Mouse (Mus musculus) intestine, embryonic 14.5 days (tissue): ENCODE data around the gene Dlk1. TPM values are rescaled to one million over a fixed set of nuclear protein-coding genes. Genes with fewer than 3 reads are reported as not detected.

Source experiments
- ATAC-seq: fragments of 200-750 bp; cut with Nextera tagmentation; replicated peaks from 2 replicates; pipeline ENCODE4 v1.8.0; 2017; ENCODE audit warnings: low read depth, moderate number of reproducible peaks, moderate TSS enrichment, moderate library complexity; ENCODE audit not compliant: low FRiP score, low TSS enrichment
- DNase-seq: peaks from one replicate; pipeline ENCODE4 v3.0.0-alpha.2; 2018; ENCODE audit warnings: low spot score
- H3K27ac ChIP-seq: fragments of 300-500 bp; sonication (generic); 2 replicates; pipeline ENCODE4 v1.5.1; 2014; ENCODE audit warnings: low read depth, mild to moderate bottlenecking, control low read depth
- H3K27me3 ChIP-seq: fragments of 300-500 bp; sonication (generic); replicated peaks from 2 replicates; pipeline ENCODE4 v1.6.1; 2014; ENCODE audit warnings: low read length, control low read depth; ENCODE audit not compliant: control insufficient read depth, insufficient read depth
- H3K36me3 ChIP-seq: fragments of 300-500 bp; sonication (generic); 2 replicates; pipeline ENCODE4 v1.6.1; 2014; ENCODE audit warnings: low read length, control low read depth; ENCODE audit not compliant: control insufficient read depth, insufficient read depth
- H3K4me1 ChIP-seq: fragments of 300-500 bp; sonication (generic); replicated peaks from 2 replicates; pipeline ENCODE4 v1.6.1; 2014; ENCODE audit warnings: low read length, control low read depth, mixed read lengths; ENCODE audit not compliant: control insufficient read depth, insufficient read depth
- H3K4me2 ChIP-seq: fragments of 300-500 bp; sonication (generic); 2 replicates; pipeline ENCODE4 v1.6.1; 2014; ENCODE audit warnings: low read length
- H3K4me3 ChIP-seq: fragments of 300-500 bp; sonication (generic); 2 replicates; pipeline ENCODE4 v1.5.1; 2014; ENCODE audit warnings: low read depth, low read length, control low read depth, mixed read lengths
- H3K9ac ChIP-seq: fragments of 300-500 bp; sonication (generic); 2 replicates; pipeline ENCODE4 v1.6.1; 2014; ENCODE audit warnings: mild to moderate bottlenecking, low read length
- H3K9me3 ChIP-seq: fragments of 300-500 bp; sonication (generic); 2 replicates; pipeline ENCODE4 v1.6.1; 2016; ENCODE audit warnings: low read length, control low read depth; ENCODE audit not compliant: control insufficient read depth
- WGBS: fragments of 180-500 bp; shearing (Covaris S2); extraction: QIAGEN DNeasy Blood & Tissue Kit; methylation state at CpG from one replicate; pipeline ENCODE4 v1.1.7; 2014; 5-methylcytosine and 5-hydroxymethylcytosine counted together
- polyA plus RNA-seq: library from polyadenylated mRNA; unstranded; fragments of >200 nt; fragmentation: Nextera tagmentation; extraction: Ambion mirVana; gene quantifications from 2 replicates; pipeline ENCODE4 v1.2.1, GENCODE M21; 2014

The Dlk1 gene
- polyA plus RNA-seq, 1 experiment from 2014 or later = 437 TPM

DNA sequence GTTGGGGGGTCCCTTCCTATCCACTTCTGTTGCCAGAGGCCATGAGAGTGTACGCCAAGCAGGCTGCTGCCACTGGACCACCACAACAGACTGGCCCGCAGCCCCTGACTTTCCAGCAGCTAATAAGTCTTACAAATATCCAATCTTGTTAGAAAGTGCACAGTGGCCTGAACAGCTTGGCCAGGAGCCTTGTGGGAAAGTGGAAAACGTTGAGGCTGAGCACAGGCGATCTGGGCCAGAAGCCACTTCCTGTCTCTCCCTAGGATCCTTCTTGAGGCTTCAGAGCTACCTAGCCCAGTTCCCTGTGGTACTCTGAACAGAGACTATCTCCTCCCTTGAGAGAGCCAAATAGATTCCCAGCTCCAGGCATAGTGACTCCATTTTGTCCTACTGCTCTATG, 39.3 kb upstream of the Dlk1 start:
- Histone ChIP-seq H3K4me3 (no peak overlapping the region), H3K27ac (peak overlapping the region; percentile 95), H3K4me1 (peaks cover 67% of the 10 kb centered on the region), H3K9me3 (no peaks in the 10 kb centered on the region), H3K9ac (no peak overlapping the region), H3K36me3 (no peaks in the 10 kb centered on the region), H3K4me2 (no peak overlapping the region), H3K27me3 (no peaks in the 10 kb centered on the region)
- ATAC-seq (no peak), DNase-seq (no peak)
- WGBS = 66% methylated on average over 4 of the region's 4 CpGs

- no peak for DNase-seq
- H3K27ac ChIP-seq = peak overlapping the region; percentile 93
- 64% methylated on average over 5 of the region's 5 CpGs for WGBS
- no peak overlapping the region for H3K9ac ChIP-seq
- no peak overlapping the region for H3K4me2 ChIP-seq
- no peaks in the 10 kb centered on the region for H3K27me3 ChIP-seq
- peaks cover 58% of the 10 kb centered on the region for H3K4me1 ChIP-seq
- H3K36me3 ChIP-seq = no peaks in the 10 kb centered on the region
- ATAC-seq = no peak
- H3K9me3 ChIP-seq = no peaks in the 10 kb centered on the region
- no peak overlapping the region for H3K4me3 ChIP-seq
These were observed 35.9 kb upstream of the Dlk1 start for GRCm38 (mm10) chr12:109416681-109417080.

- Histone ChIP-seq H3K4me3 (no peak overlapping the region), H3K27ac (peak overlapping the region; percentile 93), H3K9me3 (no peaks in the 10 kb centered on the region), H3K36me3 (no peaks in the 10 kb centered on the region), H3K9ac (no peak overlapping the region; the same call in 1 of the 2 replicates), H3K27me3 (no peaks in the 10 kb centered on the region), H3K4me2 (peak overlapping the region; percentile 28), H3K4me1 (peaks cover 49% of the 10 kb centered on the region)
- WGBS = 15% methylated on average over 14 of the region's 14 CpGs
- DNase-seq (peak; percentile 85), ATAC-seq (peak; percentile 91)
These were observed 35.0 kb upstream of the Dlk1 start for GRCm38 (mm10) chr12:109417476-109418201.

- Histone ChIP-seq H3K27ac (peak overlapping the region; percentile 36; the same call in 1 of the 2 replicates), H3K4me1 (peaks cover 51% of the 10 kb centered on the region)
These were observed 32.6 kb upstream of the Dlk1 start for GRCm38 (mm10) chr12:109420006-109420405.

DNA sequence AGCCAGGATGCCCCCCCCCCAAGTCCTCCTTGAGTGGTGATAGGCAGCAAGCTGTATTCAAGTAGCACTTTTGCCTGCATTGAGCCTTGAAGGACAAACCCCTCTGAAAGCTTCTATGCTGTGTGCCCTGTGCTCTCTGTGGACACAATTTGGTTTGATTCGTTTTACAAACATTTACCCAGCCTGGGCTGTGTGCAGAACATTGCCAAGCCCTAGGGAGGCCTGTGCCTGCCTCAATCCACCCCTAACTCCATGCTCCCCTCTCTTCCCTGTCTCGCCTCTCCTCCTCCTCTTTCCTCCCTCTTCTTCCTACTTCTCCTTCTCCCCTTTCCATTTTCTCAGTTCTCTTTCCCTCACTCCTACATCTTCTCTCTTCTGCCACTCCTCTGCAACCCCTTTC, 29.5 kb upstream of the Dlk1 start:
- Histone ChIP-seq H3K27me3 (no peaks in the 10 kb centered on the region), H3K9ac (no peak overlapping the region), H3K4me1 (peaks cover 41% of the 10 kb centered on the region), H3K36me3 (no peaks in the 10 kb centered on the region), H3K4me3 (no peak overlapping the region), H3K4me2 (no peak overlapping the region), H3K9me3 (no peaks in the 10 kb centered on the region), H3K27ac (no peak overlapping the region)
- no peak for ATAC-seq
- DNase-seq = no peak
- WGBS = 48% methylated on average over 2 of the region's 2 CpGs

More at GRCm38 (mm10) chr12:109420006-109420405, 32.6 kb upstream of the Dlk1 start:
- no peak overlapping the region for H3K4me2 ChIP-seq
- H3K27me3 ChIP-seq = no peaks in the 10 kb centered on the region
- no peaks in the 10 kb centered on the region for H3K9me3 ChIP-seq
- H3K36me3 ChIP-seq = no peaks in the 10 kb centered on the region
- H3K9ac ChIP-seq = no peak overlapping the region
- no peak for ATAC-seq
- H3K4me3 ChIP-seq = no peak overlapping the region
- WGBS = 77% methylated on average over 12 of the region's 12 CpGs
- no peak for DNase-seq

GRCm38 (mm10) chr12:109423716-109424429, 28.8 kb upstream of the Dlk1 start:
- WGBS = 60% methylated on average over 4 of the region's 4 CpGs
- H3K27ac ChIP-seq = no peak overlapping the region
- H3K9me3 ChIP-seq = no peaks in the 10 kb centered on the region
- no peak for DNase-seq
- no peak overlapping the region for H3K4me3 ChIP-seq
- no peak overlapping the region for H3K4me2 ChIP-seq
- no peak overlapping the region for H3K9ac ChIP-seq
- 0 out of 2 replicates have a peak, but pooled peaks have one; percentile 52 for ATAC-seq
- no peaks in the 10 kb centered on the region for H3K27me3 ChIP-seq
- peaks cover 34% of the 10 kb centered on the region for H3K4me1 ChIP-seq
- no peaks in the 10 kb centered on the region for H3K36me3 ChIP-seq

DNA sequence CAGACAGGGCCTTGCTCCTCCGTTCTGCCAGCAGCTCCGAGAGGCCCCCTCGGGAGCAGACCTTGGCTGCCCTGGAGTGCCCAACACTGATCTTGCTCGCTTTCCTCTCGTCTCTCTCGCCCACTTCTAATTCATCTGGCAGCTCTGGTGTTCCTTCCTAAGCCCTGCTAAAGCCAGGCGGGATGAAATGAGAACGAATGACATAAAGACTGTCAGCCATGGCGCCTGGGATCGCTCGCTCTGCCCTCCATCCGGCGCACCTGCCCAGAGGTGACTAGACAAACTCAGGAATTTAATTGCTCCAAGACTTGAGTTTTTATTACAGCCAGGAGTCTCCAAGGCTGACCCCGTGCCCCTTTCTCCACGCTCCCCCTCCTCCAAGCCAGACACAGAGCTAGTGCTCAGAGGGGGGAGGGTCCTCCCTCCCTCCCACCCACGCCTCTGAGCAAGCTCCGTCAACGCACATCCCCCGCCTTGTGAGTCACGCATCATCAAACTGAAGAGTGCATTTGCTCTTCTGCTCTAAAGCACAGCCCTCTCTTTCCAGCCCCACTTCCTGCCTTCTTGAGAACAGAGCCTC, 27.8 kb upstream of the Dlk1 start:
- 13% methylated on average over 20 of the region's 20 CpGs for WGBS
- H3K4me1 ChIP-seq = peaks cover 31% of the 10 kb centered on the region
- ATAC-seq (0 out of 2 replicates have a peak, but pooled peaks have one; percentile 26), DNase-seq (no peak)
- no peak overlapping the region for H3K4me3 ChIP-seq
- H3K27ac ChIP-seq = 0 out of 2 replicates have a peak overlapping the region, but pooled peaks have one; percentile 24
- no peak overlapping the region for H3K9ac ChIP-seq
- H3K27me3 ChIP-seq = no peaks in the 10 kb centered on the region
- no peaks in the 10 kb centered on the region for H3K9me3 ChIP-seq
- no peaks in the 10 kb centered on the region for H3K36me3 ChIP-seq
- H3K4me2 ChIP-seq = peak overlapping the region; percentile 28; the same call in 1 of the 2 replicates

DNA sequence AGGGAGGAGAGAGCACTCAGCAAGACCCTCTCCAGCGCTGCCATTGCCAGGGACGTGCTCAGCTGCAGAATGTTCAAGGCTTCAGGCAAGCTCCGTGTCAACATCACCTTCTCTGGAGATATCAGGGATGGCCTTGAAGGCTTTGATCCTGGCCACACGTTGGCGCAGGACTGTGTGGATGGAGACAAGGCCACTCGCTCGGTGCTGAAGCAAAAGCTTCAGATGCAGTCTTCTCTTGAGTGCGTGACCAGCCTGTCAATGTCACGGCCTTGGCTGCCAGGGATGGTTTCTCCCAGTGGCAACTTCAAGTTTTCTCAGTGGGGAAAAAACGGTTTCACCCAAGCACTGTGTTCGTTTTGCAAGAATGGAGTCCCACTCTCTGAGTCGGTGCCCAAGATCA, 26.6 kb upstream of the Dlk1 start:
- DNase-seq (no peak), ATAC-seq (no peak)
- Histone ChIP-seq H3K36me3 (no peaks in the 10 kb centered on the region), H3K4me3 (no peak overlapping the region), H3K4me1 (peaks cover 23% of the 10 kb centered on the region), H3K27me3 (no peaks in the 10 kb centered on the region), H3K9ac (no peak overlapping the region), H3K4me2 (no peak overlapping the region), H3K9me3 (no peaks in the 10 kb centered on the region), H3K27ac (no peak overlapping the region)
- WGBS = 81% methylated on average over 12 of the region's 12 CpGs
